Mouse (Mus musculus): ENCODE measurements around the gene Cntfr.

Cntfr gene

DNA sequence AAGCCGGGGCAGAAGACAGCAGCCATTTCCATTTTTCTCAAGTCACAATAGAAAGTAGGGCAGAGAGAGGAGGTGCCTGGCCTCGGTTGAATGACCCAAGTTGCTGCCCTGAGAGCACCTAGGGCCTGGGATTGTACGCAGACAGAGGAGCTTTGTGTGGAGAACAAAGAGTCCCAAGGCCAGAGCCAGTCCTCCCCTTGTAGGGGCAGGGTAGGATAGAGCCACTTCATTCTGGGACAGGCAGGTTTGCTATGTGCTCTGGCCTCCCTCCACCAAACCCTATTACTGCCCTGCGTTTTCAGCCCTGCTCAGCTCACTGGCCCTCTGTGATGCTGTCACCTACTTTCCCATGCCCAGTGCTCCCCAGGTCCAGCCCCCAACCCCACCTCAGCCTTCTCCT, 48.7 kb downstream of the Cntfr start:
- no peak for DNase-seq (ENCODE audit: low read depth, low spot score)

DNA sequence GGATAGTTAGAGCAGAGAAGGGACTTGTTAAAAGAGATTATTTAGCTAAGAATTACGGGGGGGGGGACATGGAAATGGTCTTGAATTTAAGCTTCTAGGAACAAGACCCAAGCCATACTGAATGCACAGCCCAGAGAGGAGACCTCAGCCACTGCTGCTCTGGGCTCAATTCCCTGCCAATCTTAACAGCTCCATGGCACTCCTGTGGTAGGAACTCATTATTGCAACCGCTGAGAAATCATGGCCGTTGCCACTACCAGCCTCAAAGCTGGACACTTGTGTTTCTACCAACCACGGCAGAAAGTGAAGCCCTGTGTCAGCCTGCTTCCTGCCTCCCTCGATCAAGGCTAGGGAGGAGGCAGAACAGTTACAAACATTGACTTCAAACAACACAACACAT, 51.4 kb downstream of the Cntfr start:
- DNase-seq (ENCODE audit: low read depth, low spot score), result peak; percentile 47

DNA sequence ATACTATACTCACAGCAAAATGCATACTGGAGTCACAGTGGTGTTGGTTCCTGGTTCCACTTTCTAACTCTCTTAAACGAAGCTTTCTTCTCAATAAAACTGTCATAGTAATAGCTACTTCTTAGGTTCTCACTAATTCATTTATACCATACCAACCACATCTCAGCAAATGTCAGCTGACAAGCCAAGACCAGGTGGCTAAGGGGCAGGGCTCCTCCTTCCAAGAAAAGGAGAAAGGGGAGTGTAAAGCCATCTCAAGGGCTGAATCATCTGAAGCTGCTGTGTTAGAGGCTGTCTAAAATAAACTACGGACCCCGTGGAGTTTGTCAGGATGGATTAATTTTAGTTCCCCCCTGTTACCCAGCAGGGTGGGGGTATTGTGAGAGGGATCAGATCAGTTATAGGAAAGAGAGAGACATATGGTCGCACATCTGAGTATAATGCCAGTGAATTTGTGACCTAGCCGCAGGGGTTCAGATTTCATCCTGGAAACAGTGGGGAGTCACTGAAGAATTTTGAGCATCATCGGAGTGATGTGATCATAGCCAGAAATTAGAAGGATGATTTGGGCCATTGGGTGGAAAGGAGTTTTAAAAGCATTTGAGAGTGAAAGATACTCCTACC, 55.6 kb downstream of the Cntfr start:
- DNase-seq (ENCODE audit: low read depth, low spot score), result no peak

DNA sequence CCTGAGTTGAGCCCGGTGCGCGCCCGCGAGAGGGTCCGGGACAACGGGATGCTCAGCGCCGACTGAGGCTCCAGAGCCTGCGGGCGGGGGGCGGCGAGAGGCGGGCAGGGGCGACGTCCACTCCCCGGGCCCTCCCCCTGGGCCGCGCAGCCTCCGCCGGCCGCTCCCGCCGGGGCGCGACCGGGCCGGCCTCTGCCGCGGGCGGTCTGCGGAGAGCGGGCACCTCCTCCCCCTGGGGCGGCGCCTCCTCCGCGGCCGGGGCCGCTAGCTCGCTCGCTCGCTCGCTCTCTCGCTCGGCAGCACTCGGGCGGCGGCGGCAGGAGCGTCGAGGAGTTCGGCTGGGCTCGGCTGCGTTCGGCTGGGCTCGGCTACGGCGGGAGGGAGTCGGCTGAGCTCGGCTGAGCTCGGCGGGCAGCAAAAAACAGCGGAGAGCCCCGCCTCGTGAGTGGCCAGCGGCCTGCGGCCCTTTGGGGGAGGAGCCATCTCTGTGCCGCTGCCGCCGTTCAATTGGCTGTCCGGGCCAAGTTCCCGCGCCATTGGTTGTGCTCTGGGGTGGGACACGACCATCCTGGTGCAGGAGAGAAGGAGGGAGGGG, 56.9 kb downstream of the Cntfr start, which contains the start of gene Enho:
TSS of gene Enho (minus strand) at position 412 of the 595 bp plus-strand sequence.
- DNase-seq (ENCODE audit: low read depth, low spot score), result peak; percentile 81

DNA sequence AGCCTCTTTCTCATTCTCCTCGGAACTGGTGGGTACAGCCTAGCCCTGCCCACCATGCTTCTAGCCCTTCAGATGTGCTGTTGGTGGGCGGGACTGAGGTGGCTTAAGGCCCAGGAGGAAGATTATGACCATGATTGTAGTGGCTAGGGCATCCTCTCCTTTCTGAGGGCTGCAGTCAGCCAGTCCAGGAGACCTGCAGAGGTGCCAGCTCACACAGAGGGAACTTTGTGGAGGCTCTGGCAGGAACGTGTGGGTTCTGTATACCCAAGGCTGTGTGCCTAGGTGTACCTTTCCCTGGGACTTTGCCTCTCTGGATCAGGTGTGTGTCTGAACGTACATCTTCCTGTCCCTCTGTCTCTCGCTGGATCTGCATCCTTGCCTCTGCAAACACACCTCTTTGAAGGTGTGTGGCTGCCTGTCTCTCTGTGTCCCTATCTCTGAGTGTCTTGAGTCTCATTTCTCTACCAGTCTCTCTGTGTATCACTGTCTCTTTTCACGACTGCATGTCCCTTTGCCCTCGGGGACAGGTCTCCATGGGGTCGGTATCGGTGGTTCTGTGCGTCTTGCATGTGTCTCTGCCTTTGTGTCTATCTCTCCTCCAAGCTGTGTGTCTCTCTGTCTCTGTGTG, 57.6 kb downstream of the Cntfr start:
- DNase-seq (ENCODE audit: low read depth, low spot score), result no peak

DNA sequence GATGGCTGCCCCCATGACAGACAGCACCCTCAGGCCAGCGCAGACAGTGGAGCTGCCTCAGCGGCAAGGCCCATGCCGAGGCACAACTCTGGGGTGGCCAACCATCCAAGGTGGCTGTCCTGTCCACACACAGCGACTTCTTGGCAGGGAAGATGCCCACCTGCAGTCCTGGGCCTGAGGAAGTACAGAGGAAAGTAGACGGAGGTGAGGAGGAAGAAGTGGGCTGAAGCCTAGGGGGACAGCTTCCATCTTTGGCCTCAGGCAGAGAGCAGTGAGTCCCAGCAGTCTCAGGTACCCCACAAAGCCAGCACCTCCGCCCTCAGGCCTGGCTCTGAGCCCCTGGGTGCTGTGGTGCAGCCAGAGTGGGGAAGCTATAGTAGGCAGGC, 58.1 kb downstream of the Cntfr start:
- DNase-seq (ENCODE audit: low read depth, low spot score), result no peak

DNA sequence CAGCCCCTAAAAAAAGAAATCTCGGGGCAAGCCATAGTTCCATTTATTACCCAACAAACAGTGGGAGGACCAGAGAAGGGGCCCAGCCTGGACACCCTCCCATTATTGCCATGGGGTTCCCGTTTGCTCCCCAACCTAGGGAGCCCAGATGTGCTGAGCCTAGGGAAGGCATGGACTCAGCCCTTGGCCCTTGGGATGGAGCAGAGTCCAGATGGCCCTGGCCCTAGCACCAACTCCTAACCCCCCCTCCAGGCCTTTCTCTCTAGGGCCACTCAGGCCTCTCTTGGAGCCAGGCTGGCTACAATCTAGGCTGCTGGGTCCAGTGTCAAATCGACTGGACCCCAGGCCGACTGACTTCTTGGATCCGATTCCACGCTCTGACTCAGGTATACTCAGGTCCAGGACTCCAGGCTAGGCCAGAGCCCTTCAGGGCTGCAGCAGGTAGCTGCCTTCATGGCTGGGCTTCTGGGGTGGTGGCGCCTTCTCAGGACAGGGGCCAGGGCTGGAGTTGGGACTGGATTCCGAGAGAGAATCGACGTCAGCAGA, 58.6 kb downstream of the Cntfr start:
- DNase-seq (ENCODE audit: low read depth, low spot score), result no peak

DNA sequence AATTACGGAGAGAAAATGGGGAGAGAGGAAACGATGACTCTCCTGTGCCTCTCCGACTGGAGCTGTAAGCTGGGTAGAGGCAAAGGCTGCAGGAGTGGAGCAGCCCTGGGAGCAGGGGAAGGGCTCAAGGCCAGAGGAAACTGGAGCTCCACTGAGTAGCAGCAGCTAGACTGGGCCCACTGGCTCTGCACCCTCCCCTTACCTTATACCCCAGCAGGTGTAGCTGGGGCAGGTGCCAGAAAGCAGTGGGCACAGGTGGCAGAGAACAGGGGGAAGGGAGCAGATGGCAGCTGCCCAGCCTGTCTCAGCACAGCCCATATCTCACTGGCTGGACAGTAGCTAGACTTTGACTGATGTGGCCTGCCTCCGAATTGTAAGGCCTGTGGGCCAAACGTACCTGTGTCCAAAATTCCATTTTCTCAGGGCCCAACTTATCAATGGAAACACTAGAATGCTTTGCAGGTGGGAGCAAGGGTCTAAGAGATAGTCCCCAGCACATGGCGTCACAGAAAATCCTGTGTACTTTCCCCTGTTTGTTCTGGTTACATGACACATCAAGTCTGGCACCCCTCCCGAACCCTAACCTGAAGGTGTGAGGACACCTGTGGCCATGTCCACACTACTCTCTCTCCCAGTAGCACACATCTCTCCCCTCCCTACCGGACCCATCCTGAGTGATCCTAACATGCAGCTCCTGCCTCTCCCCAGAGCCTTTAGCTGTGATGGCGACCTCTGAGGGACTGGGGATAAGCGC, 59.8 kb downstream of the Cntfr start:
- DNase-seq (ENCODE audit: low read depth, low spot score), result no peak

DNA sequence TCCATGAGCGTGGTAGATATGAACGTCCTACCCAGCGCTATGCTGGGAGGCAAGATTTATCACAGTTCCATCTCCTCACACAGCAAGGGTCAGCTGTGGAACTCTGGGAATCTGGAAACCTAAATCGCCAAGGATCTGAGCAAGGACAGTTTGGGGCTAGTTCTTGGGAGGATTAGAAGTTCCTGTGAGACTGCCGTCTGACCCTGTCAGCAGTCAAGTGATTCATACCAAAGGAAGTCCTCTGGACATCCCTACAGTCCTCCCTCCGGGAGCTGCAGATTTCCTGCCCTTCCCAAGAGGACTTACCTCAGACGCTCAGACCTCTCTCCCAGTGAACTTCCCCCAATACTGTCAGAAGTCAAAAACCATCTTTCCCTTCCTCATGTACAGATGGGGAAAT, 60.5 kb downstream of the Cntfr start:
- DNase-seq (ENCODE audit: low read depth, low spot score), result peak; percentile 51

DNA sequence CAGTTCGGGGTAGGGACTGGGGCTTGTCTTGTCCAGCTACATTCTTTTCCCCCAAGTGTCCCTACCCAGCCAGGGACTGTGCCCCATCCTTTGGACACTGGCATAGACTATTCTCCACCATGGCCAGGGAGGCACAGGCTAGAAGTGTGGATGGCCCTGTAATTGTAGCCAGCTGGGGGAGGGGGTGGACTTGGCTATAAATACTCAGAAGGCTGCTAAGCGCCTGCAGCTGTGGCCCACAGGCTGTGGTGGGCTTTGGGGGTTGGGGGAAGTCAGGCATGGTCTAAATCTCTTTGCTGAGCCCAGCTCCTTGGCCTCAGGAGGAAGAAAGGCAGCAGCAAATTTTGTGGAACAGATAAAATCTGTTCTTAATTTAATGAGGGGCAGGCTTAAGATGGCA, 61.0 kb downstream of the Cntfr start:
- no peak for DNase-seq (ENCODE audit: low read depth, low spot score)

DNA sequence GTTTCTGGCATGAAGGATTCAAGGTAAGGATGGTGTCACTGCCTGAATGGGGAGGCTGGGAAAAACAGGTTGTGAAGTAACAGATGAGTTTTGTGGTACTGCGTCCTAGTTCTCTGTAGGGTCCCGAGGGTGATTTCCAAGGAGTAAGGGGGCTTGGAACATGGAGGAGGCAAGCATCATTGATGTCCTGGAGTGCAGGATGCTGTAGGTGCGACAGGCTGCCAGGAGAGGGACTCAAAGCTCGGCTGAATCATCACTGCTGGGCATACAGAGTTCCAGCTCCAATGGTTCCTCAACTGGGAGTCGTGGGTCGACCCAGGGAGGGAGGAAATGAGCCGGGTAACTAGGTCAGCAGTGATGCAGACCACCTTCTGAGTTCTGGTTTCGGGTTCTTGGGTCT, 61.7 kb downstream of the Cntfr start:
- no peak for DNase-seq (ENCODE audit: low read depth, low spot score)

DNA sequence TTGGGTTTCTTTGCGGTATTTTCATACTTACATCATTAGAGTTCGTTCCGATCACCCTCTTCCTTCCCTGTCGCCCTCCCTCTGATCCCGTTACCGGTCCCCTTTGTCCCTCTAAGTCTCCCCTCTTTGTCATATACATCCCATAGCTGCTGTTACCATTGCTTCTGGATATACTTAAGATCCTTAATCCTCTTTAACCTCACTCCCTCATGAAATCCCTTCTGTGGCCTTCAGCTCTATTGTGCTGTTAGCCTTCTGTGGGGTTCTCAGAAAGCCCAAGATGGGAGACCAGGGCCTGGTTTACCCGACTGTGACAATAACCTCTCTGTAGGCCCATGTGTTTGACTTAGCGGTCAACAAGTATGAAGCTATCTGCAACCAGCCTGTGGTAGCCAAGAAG, 62.3 kb downstream of the Cntfr start:
- DNase-seq (ENCODE audit: low read depth, low spot score), result no peak

DNA sequence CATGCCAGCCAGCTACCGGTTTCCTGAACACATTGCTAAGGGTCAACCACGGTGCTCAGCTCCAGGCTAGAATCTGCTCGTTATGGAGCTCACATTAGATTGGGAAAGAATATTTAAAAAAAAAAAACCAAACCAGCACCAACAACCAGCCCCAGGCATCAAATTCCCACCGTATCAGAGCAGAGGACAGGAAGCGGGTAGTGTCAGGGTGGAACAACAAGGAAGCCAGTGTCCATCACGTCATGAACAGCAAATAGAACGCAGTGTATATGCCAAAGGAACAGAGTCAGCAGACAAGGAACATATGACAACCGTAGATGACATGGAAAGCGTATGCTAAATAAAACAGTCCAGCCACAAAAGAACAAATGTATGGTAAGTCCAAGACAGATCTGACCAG, 63.9 kb downstream of the Cntfr start:
- no peak for DNase-seq (ENCODE audit: low read depth, low spot score)

DNA sequence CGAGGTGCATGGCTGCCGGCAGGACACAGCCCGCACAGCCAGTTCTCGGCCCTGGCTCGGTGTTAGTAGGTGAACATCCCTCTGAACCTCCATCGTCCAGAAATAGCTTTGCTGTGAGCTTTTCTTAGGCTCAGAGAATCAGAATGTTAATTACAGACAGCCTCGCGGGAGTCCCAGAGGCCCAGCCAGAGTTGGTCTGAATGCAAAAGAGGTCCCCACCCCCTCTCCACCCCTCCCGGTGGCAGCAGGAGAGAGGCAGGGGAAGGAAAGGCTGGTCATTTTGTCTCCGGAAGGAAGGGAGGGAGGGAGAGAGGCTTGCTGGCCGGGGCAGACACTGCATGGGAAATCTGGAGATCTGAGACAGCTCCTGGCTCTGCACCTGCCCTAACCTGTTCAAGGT, 65.5 kb downstream of the Cntfr start:
- no peak for DNase-seq (ENCODE audit: low read depth, low spot score)

DNA sequence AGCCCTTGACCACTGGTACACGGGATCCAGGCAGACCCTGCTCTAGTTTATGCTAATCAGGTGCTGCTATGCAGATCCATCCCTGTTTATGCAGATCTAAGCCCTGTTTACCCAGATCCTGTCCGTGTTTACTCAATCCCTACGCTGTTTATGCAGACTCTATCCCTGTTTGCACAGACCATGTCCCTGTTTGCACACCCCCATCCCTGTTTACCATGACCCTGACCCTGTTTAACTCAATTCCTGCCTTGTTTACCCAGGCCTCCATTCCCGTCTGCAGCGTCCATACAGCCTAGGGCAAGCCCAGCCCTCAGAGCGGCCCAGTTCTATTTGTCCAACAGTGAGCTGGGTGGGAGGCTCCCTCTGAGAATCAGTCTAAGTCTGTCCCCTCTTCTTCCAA, 66.7 kb downstream of the Cntfr start:
- DNase-seq (ENCODE audit: low read depth, low spot score), result no peak

DNA sequence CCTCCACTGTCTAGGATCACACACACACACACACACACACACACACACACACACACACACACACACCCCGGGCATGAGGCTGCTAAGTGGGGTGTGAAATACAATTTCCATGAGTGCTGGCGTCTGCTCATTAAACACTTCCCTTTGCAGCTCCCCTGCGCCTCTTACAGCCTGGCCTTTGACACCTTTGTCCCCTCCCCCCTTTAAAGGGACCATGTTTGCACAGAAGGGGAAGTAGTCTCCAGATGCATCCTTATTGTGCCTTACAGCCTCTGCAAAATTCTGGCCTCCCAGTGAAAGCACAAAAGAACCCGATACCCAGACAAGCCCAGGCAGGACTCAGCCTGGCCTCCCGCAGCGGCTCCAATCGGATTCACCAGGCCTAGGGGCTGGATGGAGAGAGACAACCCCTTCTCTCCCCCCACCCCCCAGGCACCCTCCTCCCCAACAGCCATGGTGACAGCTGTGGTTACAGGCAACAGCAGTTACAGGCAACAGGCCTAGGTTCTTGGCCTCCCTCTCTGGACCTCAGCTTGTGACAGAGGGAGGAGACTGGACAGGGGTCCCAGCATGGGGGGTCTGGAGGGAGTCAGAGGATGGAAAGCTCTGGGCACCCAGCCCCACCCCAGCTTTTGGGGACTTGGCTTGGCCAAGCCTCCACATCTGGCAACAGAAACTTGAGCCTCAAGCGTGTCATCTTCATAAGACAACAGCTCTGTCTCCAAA, 68.5 kb downstream of the Cntfr start:
- peak; percentile 32 for DNase-seq (ENCODE audit: low read depth, low spot score)

DNA sequence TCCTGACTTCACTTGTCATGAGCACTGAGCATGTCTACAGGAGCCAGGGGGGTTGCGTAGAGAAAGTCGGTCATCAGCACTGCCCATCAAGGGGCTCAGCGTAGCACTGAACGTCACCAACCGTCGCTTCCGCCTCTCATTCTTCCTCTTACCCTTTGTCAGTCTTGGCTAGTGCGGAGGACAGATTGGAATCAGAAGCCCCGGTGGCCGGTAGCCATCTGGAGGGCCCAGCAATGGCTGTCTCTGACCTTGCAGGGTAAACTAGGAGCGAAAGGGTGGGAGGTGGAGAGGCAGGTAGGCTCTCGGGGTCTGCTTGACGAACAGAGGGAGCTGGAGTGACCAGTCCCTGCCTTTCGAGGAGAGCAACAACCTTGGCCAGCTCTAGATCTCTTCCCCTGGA, 74.8 kb downstream of the Cntfr start:
- no peak for DNase-seq (ENCODE audit: low read depth, low spot score)

DNA sequence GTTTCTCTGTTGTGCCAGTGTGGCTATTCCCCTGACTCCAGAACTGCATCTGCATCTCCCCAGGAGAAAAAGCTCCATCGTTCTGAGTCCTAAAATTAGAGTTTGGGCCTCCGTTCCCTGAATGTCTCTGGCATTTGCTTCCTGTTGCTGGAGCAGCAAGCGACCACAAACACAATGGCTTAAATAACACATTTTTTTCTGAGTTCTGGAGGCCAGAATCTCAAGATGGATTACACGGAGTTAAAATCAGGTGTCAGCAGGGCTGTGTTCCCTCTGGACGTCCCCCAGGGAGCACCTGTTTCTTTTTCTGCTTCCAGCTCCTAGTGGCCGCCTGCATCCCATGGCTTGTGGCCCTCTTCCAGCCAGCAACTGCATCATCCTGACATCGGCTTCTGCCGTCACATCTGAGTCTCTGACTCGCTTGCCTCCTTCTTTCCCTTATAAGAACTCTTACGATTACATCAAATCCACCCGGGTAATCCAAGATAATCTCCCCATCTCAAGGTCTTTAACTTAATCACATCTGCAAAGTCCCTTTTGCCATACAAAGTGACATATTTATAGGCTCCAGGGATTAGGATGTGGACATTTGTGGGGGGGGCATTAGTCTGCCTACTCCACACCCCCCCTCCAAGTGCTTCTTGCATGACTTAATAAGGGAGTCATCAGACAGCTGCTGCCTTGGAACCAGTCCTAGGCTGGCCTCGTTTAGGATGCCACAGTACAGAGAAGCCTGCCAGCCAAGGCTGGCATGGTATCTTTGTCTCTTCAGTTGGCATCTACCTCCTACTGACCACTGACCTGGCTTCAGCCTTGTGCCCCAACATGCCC, 77.8 kb downstream of the Cntfr start:
- DNase-seq (ENCODE audit: low read depth, low spot score), result peak; percentile 17

DNA sequence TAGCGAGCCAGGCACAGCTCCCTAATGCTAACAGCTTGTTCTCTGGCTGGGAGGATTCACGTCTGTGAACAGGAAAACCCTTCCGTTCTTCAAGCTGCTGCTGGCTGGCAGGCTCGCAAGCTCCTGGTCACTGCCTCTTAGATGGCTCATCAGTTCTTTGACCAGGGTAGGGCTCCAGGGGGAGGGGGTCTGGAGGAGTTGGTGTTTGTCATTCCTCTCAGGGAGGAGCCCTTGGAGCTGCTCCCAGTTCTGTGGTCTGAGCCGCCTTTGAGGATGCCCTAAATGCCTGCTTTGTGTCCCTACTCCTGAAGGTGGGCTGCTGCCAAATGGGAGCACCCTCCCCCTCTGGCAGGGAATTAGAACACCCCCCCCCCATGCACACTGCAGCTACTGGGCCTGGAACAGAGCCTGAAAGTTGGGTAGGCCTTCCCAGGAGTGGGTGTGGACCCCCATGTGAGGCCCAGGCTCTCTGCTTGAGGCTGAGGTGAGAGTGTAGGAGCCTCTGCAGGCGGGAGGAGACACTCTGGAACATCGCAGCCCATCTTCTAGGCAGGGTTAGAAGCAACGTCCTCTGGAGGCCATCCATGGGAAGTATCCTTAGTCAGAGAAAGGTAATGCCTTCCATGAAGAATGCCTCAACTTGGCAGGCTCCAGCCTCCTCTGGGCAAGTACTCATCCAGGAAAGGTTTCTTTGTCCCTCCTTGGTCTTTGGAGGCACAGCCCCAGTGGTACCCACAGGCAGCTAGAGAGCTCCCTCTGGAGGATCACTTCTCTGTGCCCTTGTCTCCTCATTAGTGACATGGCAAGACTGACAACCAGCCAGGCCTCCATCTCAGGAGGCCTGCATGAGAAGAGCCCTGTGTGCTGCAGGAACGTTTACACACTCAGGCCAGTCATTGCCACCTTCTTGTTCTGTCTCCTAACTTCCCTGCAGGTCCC, 81.0 kb downstream of the Cntfr start:
- peak; percentile 50 for DNase-seq (ENCODE audit: low read depth, low spot score)

DNA sequence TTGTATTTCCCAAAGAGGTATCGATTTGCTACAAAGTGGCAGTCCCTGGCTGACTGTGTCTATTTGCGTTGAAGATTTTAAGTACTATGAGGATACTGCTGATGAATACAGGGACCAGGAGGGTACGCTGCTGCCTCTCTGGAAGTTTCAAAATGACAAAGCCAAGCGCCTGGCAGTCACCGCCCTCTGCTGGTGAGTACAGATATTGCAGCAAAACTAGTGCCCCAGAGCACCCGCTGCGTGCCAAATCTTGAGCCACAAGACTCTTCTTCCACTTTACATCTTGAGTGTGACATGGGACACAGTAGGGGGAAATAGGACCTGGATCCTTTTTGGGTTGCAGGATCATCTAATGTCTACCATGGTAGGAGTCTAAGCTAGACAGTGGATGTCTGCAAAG, 82.7 kb downstream of the Cntfr start:
- peak; percentile 81 for DNase-seq (ENCODE audit: low read depth, low spot score)
